Mouse (Mus musculus) liver, embryonic 12.5 days (tissue): ENCODE measurements around the gene St6galnac3. TPM values are rescaled to one million over a fixed set of nuclear protein-coding genes. Genes with fewer than 3 reads are reported as not detected.
A peak's percentile ranks its signal among the peaks of the same experiment; 100 is the strongest.

ENCODE experiments used
- ATAC-seq: fragments of 200-750 bp; cut with Nextera tagmentation; 2 replicates; pipeline ENCODE4 v1.8.0; 2017; ENCODE audit warnings: moderate number of reproducible peaks, mild to moderate bottlenecking, moderate library complexity
- H3K27ac ChIP-seq: fragments of 300-500 bp; sonication (generic); 2 replicates; pipeline ENCODE4 v1.5.1; 2016; ENCODE audit warnings: mild to moderate bottlenecking
- H3K27me3 ChIP-seq: fragments of 300-500 bp; sonication (generic); replicated peaks from 2 replicates; pipeline ENCODE4 v1.6.1; 2016; ENCODE audit warnings: mild to moderate bottlenecking, moderate library complexity
- H3K36me3 ChIP-seq: fragments of 300-500 bp; sonication (generic); 2 replicates; pipeline ENCODE4 v1.6.1; 2016; ENCODE audit warnings: mild to moderate bottlenecking, moderate library complexity
- H3K4me1 ChIP-seq: fragments of 300-500 bp; sonication (generic); 2 replicates; pipeline ENCODE4 v1.6.1; 2016
- H3K4me2 ChIP-seq: fragments of 300-500 bp; sonication (generic); 2 replicates; pipeline ENCODE4 v1.6.1; 2016; ENCODE audit warnings: mild to moderate bottlenecking, moderate library complexity
- H3K4me3 ChIP-seq: fragments of 300-500 bp; sonication (generic); 2 replicates; pipeline ENCODE4 v1.5.1; 2016; ENCODE audit warnings: mild to moderate bottlenecking, moderate library complexity
- H3K9ac ChIP-seq: fragments of 300-500 bp; sonication (generic); 2 replicates; pipeline ENCODE4 v1.6.1; 2016; ENCODE audit warnings: mild to moderate bottlenecking, moderate library complexity
- H3K9me3 ChIP-seq: fragments of 300-500 bp; sonication (generic); replicated peaks from 2 replicates; pipeline ENCODE4 v1.6.1; 2016; ENCODE audit warnings: mild to moderate bottlenecking, moderate library complexity
- WGBS: fragments of 180-500 bp; shearing (Covaris S2); methylation state at CpG from one replicate; pipeline ENCODE4 v1.1.7; 2016; ENCODE audit not compliant: insufficient replicate concordance; 5-methylcytosine and 5-hydroxymethylcytosine counted together
- polyA plus RNA-seq: library from polyadenylated mRNA; unstranded; fragments of >200 nt; fragmentation: Nextera tagmentation; extraction: Ambion mirVana; gene quantifications from 2 replicates; pipeline ENCODE4 v1.2.1, GENCODE M21; 2016

St6galnac3 gene
- polyA plus RNA-seq, 1 experiment from 2014 or later: 13.6 TPM

- H3K4me1 ChIP-seq: peaks cover 8% of the 10 kb centered on the region; the same call in 1 of the 2 replicates
- WGBS: 30% methylated on average over 4 of the region's 4 CpGs
- H3K9ac ChIP-seq: no peak overlapping the region
- H3K36me3 ChIP-seq: no peaks in the 10 kb centered on the region
- H3K9me3 ChIP-seq: no peaks in the 10 kb centered on the region
- ATAC-seq: peak; percentile 43
- H3K27ac ChIP-seq: no peak overlapping the region
- H3K27me3 ChIP-seq: no peaks in the 10 kb centered on the region
- no peak overlapping the region for H3K4me2 ChIP-seq
- no peak overlapping the region for H3K4me3 ChIP-seq
These were observed 484.6 kb downstream of the St6galnac3 start for GRCm38 (mm10) chr3:153240366-153240765.

- no peaks in the 10 kb centered on the region for H3K9me3 ChIP-seq
- H3K4me3 ChIP-seq: no peak overlapping the region
- H3K36me3 ChIP-seq: no peaks in the 10 kb centered on the region
- H3K27me3 ChIP-seq: no peaks in the 10 kb centered on the region
- no peak overlapping the region for H3K4me2 ChIP-seq
- peaks cover 8% of the 10 kb centered on the region; the same call in 1 of the 2 replicates for H3K4me1 ChIP-seq
- H3K27ac ChIP-seq: no peak overlapping the region
- WGBS: 80% methylated on average over 10 of the region's 10 CpGs
- no peak for ATAC-seq
- H3K9ac ChIP-seq: no peak overlapping the region
These were observed 486.6 kb downstream of the St6galnac3 start for GRCm38 (mm10) chr3:153238381-153238780.

DNA sequence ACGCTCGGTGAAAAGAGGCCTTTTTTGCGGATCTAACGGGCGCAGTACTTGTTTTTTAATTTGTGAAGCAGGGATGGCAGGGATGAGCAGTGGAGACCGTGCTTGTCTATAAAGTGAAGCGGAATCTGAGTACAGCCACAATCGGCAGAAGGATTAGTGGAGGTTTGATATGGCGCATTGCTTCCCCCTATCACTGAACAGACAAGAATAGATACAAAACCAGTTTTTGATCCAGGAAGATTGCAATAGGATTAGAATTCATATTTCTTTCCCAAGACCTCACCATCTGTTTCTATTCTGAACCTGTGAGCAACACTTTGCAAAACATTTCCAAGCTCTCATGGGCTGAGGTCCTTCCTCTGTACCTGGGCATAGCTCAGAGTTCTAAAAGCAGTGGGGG is 488.7 kb downstream of the St6galnac3 start:
- Histone ChIP-seq H3K4me1 (peaks cover 8% of the 10 kb centered on the region; the same call in 1 of the 2 replicates), H3K36me3 (no peaks in the 10 kb centered on the region), H3K27me3 (no peaks in the 10 kb centered on the region), H3K4me2 (no peak overlapping the region), H3K27ac (no peak overlapping the region), H3K9ac (no peak overlapping the region), H3K4me3 (no peak overlapping the region), H3K9me3 (no peaks in the 10 kb centered on the region)
- ATAC-seq: no peak
- 89% methylated on average over 9 of the region's 9 CpGs for WGBS

- 77% methylated on average over 10 of the region's 10 CpGs for WGBS
- H3K36me3 ChIP-seq: no peaks in the 10 kb centered on the region
- H3K9ac ChIP-seq: no peak overlapping the region
- peak overlapping the region; percentile 53; the same call in 1 of the 2 replicates for H3K27ac ChIP-seq
- no peak overlapping the region for H3K4me3 ChIP-seq
- no peaks in the 10 kb centered on the region for H3K27me3 ChIP-seq
- H3K4me1 ChIP-seq: no peaks in the 10 kb centered on the region
- H3K9me3 ChIP-seq: no peaks in the 10 kb centered on the region
- H3K4me2 ChIP-seq: no peak overlapping the region
- ATAC-seq: peak; percentile 72
These were observed 502.2 kb downstream of the St6galnac3 start for GRCm38 (mm10) chr3:153222611-153223402.

DNA sequence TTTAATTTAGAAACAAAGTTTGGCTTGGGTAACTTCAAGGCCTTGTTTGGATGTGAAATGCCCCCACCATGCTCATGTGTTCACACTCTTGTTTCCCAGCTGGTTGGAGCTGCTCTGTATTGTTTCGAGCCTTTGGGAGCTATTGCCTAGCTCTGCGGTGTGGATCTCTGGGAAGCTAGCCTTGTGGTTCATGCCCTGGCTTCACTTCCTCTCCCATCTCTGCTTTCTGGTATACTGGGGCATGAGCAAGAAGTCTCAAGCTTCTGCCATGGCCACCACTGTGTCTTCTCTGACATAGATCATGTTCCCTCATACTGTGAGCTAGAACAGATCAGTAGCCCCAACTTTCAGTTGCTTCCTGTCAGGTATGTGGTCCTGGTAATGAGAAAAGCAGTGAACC is 505.6 kb downstream of the St6galnac3 start:
- WGBS: 69% methylated on average over 2 of the region's 2 CpGs
- Histone ChIP-seq H3K36me3 (no peaks in the 10 kb centered on the region), H3K9ac (no peak overlapping the region), H3K4me2 (no peak overlapping the region), H3K4me1 (no peaks in the 10 kb centered on the region), H3K27me3 (no peaks in the 10 kb centered on the region), H3K27ac (no peak overlapping the region), H3K4me3 (no peak overlapping the region), H3K9me3 (peaks cover 6% of the 10 kb centered on the region; the same call in 1 of the 2 replicates)
- no peak for ATAC-seq

GRCm38 (mm10) chr3:153208186-153208585 is 516.8 kb downstream of the St6galnac3 start:
- H3K9ac ChIP-seq: no peak overlapping the region
- ATAC-seq: no peak
- H3K36me3 ChIP-seq: no peaks in the 10 kb centered on the region
- no peak overlapping the region for H3K27ac ChIP-seq
- H3K9me3 ChIP-seq: no peaks in the 10 kb centered on the region
- no peaks in the 10 kb centered on the region for H3K4me1 ChIP-seq
- no peaks in the 10 kb centered on the region for H3K27me3 ChIP-seq
- H3K4me3 ChIP-seq: no peak overlapping the region
- 40% methylated on average over 2 of the region's 2 CpGs for WGBS
- H3K4me2 ChIP-seq: no peak overlapping the region

DNA sequence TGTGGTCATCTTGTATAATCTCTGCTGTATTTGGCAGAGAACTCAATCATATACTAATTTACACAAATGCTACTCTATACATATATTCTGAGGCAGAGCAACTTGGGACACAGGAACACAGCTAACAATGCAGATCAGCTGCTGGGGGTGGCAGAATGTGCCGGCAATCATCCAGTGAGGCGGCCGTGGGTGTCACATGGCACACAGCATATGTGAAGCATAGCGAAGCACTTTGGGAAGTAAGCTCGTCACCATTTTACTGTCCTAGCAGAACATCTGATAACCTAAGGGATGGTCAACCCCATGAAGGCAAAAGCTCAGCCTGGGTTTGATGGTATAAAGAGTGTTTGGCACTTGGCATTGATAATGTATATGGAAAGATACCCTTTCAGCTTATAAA is 520.9 kb downstream of the St6galnac3 start:
- Histone ChIP-seq H3K36me3 (no peaks in the 10 kb centered on the region), H3K4me1 (no peaks in the 10 kb centered on the region), H3K9me3 (no peaks in the 10 kb centered on the region), H3K27ac (no peak overlapping the region), H3K4me2 (no peak overlapping the region), H3K9ac (no peak overlapping the region), H3K27me3 (no peaks in the 10 kb centered on the region), H3K4me3 (no peak overlapping the region)
- 85% methylated on average over 5 of the region's 5 CpGs for WGBS
- ATAC-seq: no peak

GRCm38 (mm10) chr3:153201835-153202234 is 523.1 kb downstream of the St6galnac3 start:
- Histone ChIP-seq H3K4me2 (no peak overlapping the region), H3K4me1 (no peaks in the 10 kb centered on the region), H3K9me3 (no peaks in the 10 kb centered on the region), H3K27me3 (no peaks in the 10 kb centered on the region), H3K9ac (no peak overlapping the region), H3K36me3 (no peaks in the 10 kb centered on the region), H3K27ac (no peak overlapping the region), H3K4me3 (no peak overlapping the region)
- ATAC-seq: no peak
- WGBS: 86% methylated on average over 10 of the region's 10 CpGs

GRCm38 (mm10) chr3:153200801-153201200 is 524.2 kb downstream of the St6galnac3 start:
- WGBS: 86% methylated on average over 12 of the region's 12 CpGs
- H3K4me2 ChIP-seq: no peak overlapping the region
- no peaks in the 10 kb centered on the region for H3K4me1 ChIP-seq
- no peaks in the 10 kb centered on the region for H3K9me3 ChIP-seq
- H3K9ac ChIP-seq: no peak overlapping the region
- H3K27me3 ChIP-seq: no peaks in the 10 kb centered on the region
- H3K27ac ChIP-seq: no peak overlapping the region
- ATAC-seq: no peak
- no peaks in the 10 kb centered on the region for H3K36me3 ChIP-seq
- H3K4me3 ChIP-seq: no peak overlapping the region

DNA sequence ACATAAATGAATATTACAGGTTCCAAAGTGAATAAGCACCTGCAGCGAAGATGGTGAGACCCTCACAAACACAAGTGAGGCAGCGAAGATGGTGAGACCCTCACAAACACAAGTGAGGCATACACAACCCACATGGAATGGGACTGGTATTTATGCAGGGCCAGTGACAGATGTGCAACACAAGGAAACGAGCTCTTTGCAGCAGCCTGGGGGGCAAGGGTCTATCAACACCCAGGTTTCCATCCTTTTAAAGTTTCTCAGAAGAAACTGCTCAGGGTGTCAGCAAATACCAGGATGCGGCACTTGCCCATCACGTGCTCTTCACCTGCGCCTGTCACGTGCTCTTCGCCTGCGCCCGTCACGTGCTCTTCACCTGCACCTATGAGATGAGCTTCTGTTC is 524.9 kb downstream of the St6galnac3 start:
- Histone ChIP-seq H3K36me3 (no peaks in the 10 kb centered on the region), H3K9ac (no peak overlapping the region), H3K4me3 (no peak overlapping the region), H3K9me3 (no peaks in the 10 kb centered on the region), H3K4me2 (no peak overlapping the region), H3K27ac (no peak overlapping the region), H3K4me1 (no peaks in the 10 kb centered on the region), H3K27me3 (no peaks in the 10 kb centered on the region)
- WGBS: 88% methylated on average over 11 of the region's 11 CpGs
- no peak for ATAC-seq

- Histone ChIP-seq H3K4me3 (no peak overlapping the region), H3K9ac (no peak overlapping the region), H3K9me3 (no peaks in the 10 kb centered on the region), H3K27me3 (no peaks in the 10 kb centered on the region), H3K27ac (no peak overlapping the region), H3K4me2 (no peak overlapping the region), H3K36me3 (no peaks in the 10 kb centered on the region), H3K4me1 (no peaks in the 10 kb centered on the region)
- ATAC-seq: no peak
- WGBS: 75% methylated on average over 8 of the region's 8 CpGs
These were observed 525.7 kb downstream of the St6galnac3 start for GRCm38 (mm10) chr3:153199251-153199650.

DNA sequence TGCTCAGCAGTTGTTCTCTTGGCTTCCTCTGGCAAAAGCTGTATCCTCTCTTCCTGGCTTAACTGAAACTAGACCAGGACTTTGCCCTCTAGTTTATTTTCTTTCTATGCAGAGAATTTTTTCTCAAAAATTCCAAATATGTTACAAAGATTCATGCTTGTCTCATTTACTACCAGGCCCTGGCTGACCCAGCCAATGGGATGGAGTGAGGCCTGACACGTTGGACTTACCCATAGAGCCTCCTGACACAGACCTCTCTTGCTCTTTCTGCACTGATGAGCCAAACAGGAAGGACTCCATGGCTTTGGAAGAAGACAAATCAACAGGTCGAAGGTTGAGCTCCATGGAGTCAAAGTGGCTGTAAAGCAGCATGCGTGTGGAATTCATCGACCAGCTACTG is 526.5 kb downstream of the St6galnac3 start:
- H3K4me2 ChIP-seq: no peak overlapping the region
- no peaks in the 10 kb centered on the region for H3K9me3 ChIP-seq
- ATAC-seq: no peak
- H3K27ac ChIP-seq: no peak overlapping the region
- no peak overlapping the region for H3K4me3 ChIP-seq
- H3K27me3 ChIP-seq: no peaks in the 10 kb centered on the region
- no peaks in the 10 kb centered on the region for H3K4me1 ChIP-seq
- no peak overlapping the region for H3K9ac ChIP-seq
- H3K36me3 ChIP-seq: no peaks in the 10 kb centered on the region
- whole genome bisulfite sequencing: 79% methylated on average over 4 of the region's 4 CpGs

GRCm38 (mm10) chr3:153193025-153193424 is 531.9 kb downstream of the St6galnac3 start:
- Histone ChIP-seq H3K27me3 (no peaks in the 10 kb centered on the region), H3K9me3 (no peaks in the 10 kb centered on the region), H3K27ac (no peak overlapping the region), H3K4me3 (no peak overlapping the region), H3K9ac (no peak overlapping the region), H3K36me3 (no peaks in the 10 kb centered on the region), H3K4me1 (no peaks in the 10 kb centered on the region), H3K4me2 (no peak overlapping the region)
- ATAC-seq: no peak
- WGBS: 70% methylated on average over 7 of the region's 7 CpGs
